Mouse (Mus musculus) monocyte, adult 5-6 weeks (primary cell): ENCODE results near the gene Pvalb. TPM values are rescaled to one million over a fixed set of nuclear protein-coding genes. Genes with fewer than 3 reads are reported as not detected.

Experiments
- ATAC-seq: fragments of 153-309, 156-312 bp; replicated peaks from 2 replicates; pipeline ENCODE4 v1.8.0; 2017; ENCODE audit warnings: mild to moderate bottlenecking; ENCODE audit not compliant: low TSS enrichment, insufficient number of reproducible peaks, severe bottlenecking, poor library complexity, low FRiP score
- total RNA-seq: library from RNA; stranded (forward); fragments of 200-1000, 200-491, 200-594 nt; gene quantifications from 3 replicates; pipeline ENCODE4 v1.2.3, GENCODE M21; 2017

Gene Pvalb
- total RNA-seq, 1 experiment from 2014 or later, result not detected

GRCm38 (mm10) chr15:78171651-78172050 lies 34.5 kb downstream of the Pvalb start:
- ATAC-seq, result no peak

GRCm38 (mm10) chr15:78170708-78171107 lies 35.5 kb downstream of the Pvalb start:
- ATAC-seq, result no peak

- no peak for ATAC-seq
These were observed 36.6 kb downstream of the Pvalb start for GRCm38 (mm10) chr15:78169566-78169965.

GRCm38 (mm10) chr15:78165292-78165691 lies 40.9 kb downstream of the Pvalb start:
- ATAC-seq, result peak; percentile 48

- ATAC-seq, result no peak
These were observed 41.7 kb downstream of the Pvalb start for GRCm38 (mm10) chr15:78164466-78164865.

GRCm38 (mm10) chr15:78161946-78162345 lies 44.3 kb downstream of the Pvalb start:
- ATAC-seq, result no peak

GRCm38 (mm10) chr15:78158335-78158734 lies 47.9 kb downstream of the Pvalb start:
- ATAC-seq, result no peak

GRCm38 (mm10) chr15:78157824-78158223 lies 48.4 kb downstream of the Pvalb start:
- ATAC-seq, result no peak

- ATAC-seq, result no peak
These were observed 48.9 kb downstream of the Pvalb start for GRCm38 (mm10) chr15:78157330-78157729.

GRCm38 (mm10) chr15:78155421-78155820 lies 50.8 kb downstream of the Pvalb start:
- ATAC-seq, result no peak

GRCm38 (mm10) chr15:78153045-78153775 lies 53.0 kb downstream of the Pvalb start:
- ATAC-seq, result no peak

GRCm38 (mm10) chr15:78148565-78148964 lies 57.6 kb downstream of the Pvalb start:
- ATAC-seq, result no peak

Other genes with a start within 250 kb of the Pvalb start
- 4.6 to 5.4 TPM (median 5.1 TPM) in 3 replicates for gene Foxred2, start 249.7 kb downstream of the Pvalb start, total RNA-seq
- 119 to 136 TPM (median 124 TPM) in 3 replicates for gene Eif3d, start 235.6 kb downstream of the Pvalb start, total RNA-seq
- gene Cacng2, start 86.4 kb downstream of the Pvalb start, total RNA-seq, result not detected in 3 replicates
- 3.5 to 8.9 TPM (median 4.7 TPM) in 3 replicates for gene Ift27, start 32.3 kb downstream of the Pvalb start, total RNA-seq
- gene Ncf4, start 38.4 kb upstream of the Pvalb start, total RNA-seq, result 206 to 223 TPM (median 216 TPM) in 3 replicates
- 7.1 to 15.7 TPM (median 8.0 TPM) in 3 replicates for gene Csf2rb2, start 99.3 kb upstream of the Pvalb start, total RNA-seq
- 52.3 to 134 TPM (median 103 TPM) in 3 replicates for gene Csf2rb, start 119.4 kb upstream of the Pvalb start, total RNA-seq
- gene Tex33, start 189.5 kb upstream of the Pvalb start, total RNA-seq, result 5.0 TPM in 1 of 3 replicates, not detected in the others
- 2.2 TPM in 1 of 3 replicates, not detected in the others for gene Tst, start 199.5 kb upstream of the Pvalb start, total RNA-seq
- gene Mpst, start 200.0 kb upstream of the Pvalb start, total RNA-seq, result 5.8 to 10.2 TPM (median 8.7 TPM) in 3 replicates
- gene Kctd17, start 222.2 kb upstream of the Pvalb start, total RNA-seq, result 4.6 to 6.1 TPM (median 5.0 TPM) in 3 replicates